Mouse (Mus musculus) neural tube, embryonic 14.5 days (tissue): ENCODE measurements around the gene Kctd10. TPM values are rescaled to one million over a fixed set of nuclear protein-coding genes. Genes with fewer than 3 reads are reported as not detected.

ENCODE experiments used
- ATAC-seq: fragments of 200-750 bp; cut with Nextera tagmentation; 2 replicates; pipeline ENCODE4 v1.8.0; 2017; ENCODE audit warnings: low read depth, mild to moderate bottlenecking, moderate TSS enrichment, moderate library complexity
- H3K27ac ChIP-seq: fragments of 300-500 bp; sonication (generic); 2 replicates; pipeline ENCODE4 v1.5.1; 2014; ENCODE audit warnings: low read depth, mild to moderate bottlenecking, control low read depth, low read length, moderate library complexity, mixed read lengths
- H3K27me3 ChIP-seq: fragments of 300-500 bp; sonication (generic); 2 replicates; pipeline ENCODE4 v1.6.1; 2014; ENCODE audit warnings: low read length; ENCODE audit not compliant: control insufficient read depth, insufficient read depth
- H3K36me3 ChIP-seq: fragments of 300-500 bp; sonication (generic); 2 replicates; pipeline ENCODE4 v1.6.1; 2014; ENCODE audit warnings: low read length, mixed read lengths; ENCODE audit not compliant: control insufficient read depth, insufficient read depth
- H3K4me1 ChIP-seq: fragments of 300-500 bp; sonication (generic); 2 replicates; pipeline ENCODE4 v1.6.1; 2014; ENCODE audit warnings: low read length; ENCODE audit not compliant: control insufficient read depth, insufficient read depth
- H3K4me2 ChIP-seq: fragments of 300-500 bp; sonication (generic); 2 replicates; pipeline ENCODE4 v1.6.1; 2014; ENCODE audit warnings: mild to moderate bottlenecking, low read depth, low read length, control low read depth
- H3K4me3 ChIP-seq: fragments of 300-500 bp; sonication (generic); 2 replicates; pipeline ENCODE4 v1.5.1; 2014; ENCODE audit warnings: low read depth, low read length, control low read depth, mixed read lengths
- H3K9ac ChIP-seq: fragments of 300-500 bp; sonication (generic); replicated peaks from 2 replicates; pipeline ENCODE4 v1.6.1; 2014; ENCODE audit warnings: low read depth, mild to moderate bottlenecking, control low read depth, low read length, mixed read lengths
- H3K9me3 ChIP-seq: fragments of 300-500 bp; sonication (generic); 2 replicates; pipeline ENCODE4 v1.6.1; 2016; ENCODE audit warnings: low read length; ENCODE audit not compliant: control insufficient read depth
- WGBS: fragments of 180-500 bp; shearing (Covaris S2); extraction: QIAGEN DNeasy Blood & Tissue Kit; methylation state at CpG from one replicate; pipeline ENCODE4 v1.1.7; 2014; 5-methylcytosine and 5-hydroxymethylcytosine counted together
- microRNA-seq: library from miRNA; unstranded; fragments of <30 nt; microRNA quantifications from one replicate; pipeline ENCODE4, GENCODE M21; 2016
- polyA plus RNA-seq: library from polyadenylated mRNA; unstranded; fragments of >200 nt; fragmentation: Nextera tagmentation; extraction: Ambion mirVana; gene quantifications from 2 replicates; pipeline ENCODE4 v1.2.1, GENCODE M21; 2014

Gene Kctd10
- polyA plus RNA-seq, 1 experiment from 2014 or later = 42.4 TPM

DNA sequence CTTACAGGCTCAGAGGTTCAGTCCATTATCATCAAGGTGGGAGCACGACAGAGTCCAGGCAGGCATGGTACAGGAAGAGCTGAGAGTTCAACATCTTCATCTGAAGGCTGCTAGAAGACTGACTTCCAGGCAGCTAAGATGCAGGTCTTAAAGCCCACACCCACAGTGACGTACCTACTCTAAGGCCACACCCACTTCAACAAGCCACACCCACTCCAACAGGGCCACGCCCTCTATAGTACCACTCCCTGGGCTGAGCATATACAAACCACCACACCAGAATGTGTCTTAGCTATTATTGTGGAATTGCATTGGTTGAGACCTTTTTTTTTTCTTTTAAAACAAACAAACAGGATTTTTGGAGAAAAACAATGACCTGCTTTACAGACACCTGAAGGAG is 34.8 kb downstream of the Kctd10 start:
- Histone ChIP-seq H3K27me3 (no peaks in the 10 kb centered on the region), H3K9ac (no peak overlapping the region)
- ATAC-seq = no peak

DNA sequence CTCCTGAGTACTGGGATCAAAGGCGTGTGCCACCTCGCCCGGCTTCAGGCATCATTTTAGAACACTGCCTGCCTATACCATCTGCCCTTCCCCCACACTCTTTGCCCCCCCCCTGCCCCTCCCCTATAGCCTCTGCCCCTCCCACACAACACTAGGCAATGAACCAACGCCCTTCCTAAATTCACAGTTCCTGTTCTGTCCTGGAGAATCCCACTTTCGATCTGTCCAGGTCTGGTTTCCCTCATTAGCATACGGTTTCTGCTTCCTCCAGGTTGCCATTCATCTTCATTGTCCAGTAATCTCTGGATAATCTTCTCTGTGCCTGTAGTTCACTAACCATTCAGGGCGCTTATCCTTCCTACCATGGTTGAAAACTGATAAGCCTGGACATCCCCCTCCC is 36.7 kb downstream of the Kctd10 start:
- Histone ChIP-seq H3K36me3 (no peaks in the 10 kb centered on the region), H3K27ac (no peak overlapping the region), H3K4me1 (no peaks in the 10 kb centered on the region), H3K27me3 (no peaks in the 10 kb centered on the region), H3K9me3 (no peaks in the 10 kb centered on the region), H3K4me3 (no peak overlapping the region), H3K4me2 (no peak overlapping the region), H3K9ac (no peak overlapping the region)
- ATAC-seq = no peak
- WGBS = 86% methylated on average over 7 of the region's 7 CpGs

More for the DNA sequence above, 34.8 kb downstream of the Kctd10 start:
- Histone ChIP-seq H3K27ac (no peak overlapping the region), H3K4me3 (no peak overlapping the region), H3K4me1 (no peaks in the 10 kb centered on the region), H3K36me3 (no peaks in the 10 kb centered on the region), H3K4me2 (no peak overlapping the region), H3K9me3 (no peaks in the 10 kb centered on the region)
- WGBS = 64% methylated on average over 3 of the region's 3 CpGs

DNA sequence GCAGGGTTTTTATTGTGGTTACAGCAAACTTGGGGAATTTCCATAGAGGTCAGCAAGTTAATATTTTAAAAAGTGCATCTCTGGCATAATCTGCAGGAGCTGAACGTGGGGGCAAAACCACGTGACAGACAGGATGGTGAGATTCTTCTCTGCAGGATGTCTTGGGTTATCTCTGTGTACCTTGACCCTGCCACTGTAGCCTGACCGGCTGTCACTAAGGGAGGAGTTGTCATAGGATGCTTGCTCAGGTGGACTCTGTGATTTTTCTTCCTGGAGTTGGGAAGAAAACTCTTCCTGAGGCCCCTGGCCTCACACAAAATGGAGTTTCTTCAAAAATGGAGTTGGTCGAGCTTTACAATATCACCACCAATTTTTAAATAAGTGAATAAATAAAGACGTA is 37.3 kb downstream of the Kctd10 start:
- no peak for ATAC-seq
- Histone ChIP-seq H3K4me1 (no peaks in the 10 kb centered on the region), H3K27ac (no peak overlapping the region), H3K4me2 (no peak overlapping the region), H3K36me3 (no peaks in the 10 kb centered on the region), H3K9me3 (no peaks in the 10 kb centered on the region), H3K4me3 (no peak overlapping the region), H3K9ac (no peak overlapping the region), H3K27me3 (no peaks in the 10 kb centered on the region)
- 83% methylated on average over 5 of the region's 5 CpGs for WGBS

DNA sequence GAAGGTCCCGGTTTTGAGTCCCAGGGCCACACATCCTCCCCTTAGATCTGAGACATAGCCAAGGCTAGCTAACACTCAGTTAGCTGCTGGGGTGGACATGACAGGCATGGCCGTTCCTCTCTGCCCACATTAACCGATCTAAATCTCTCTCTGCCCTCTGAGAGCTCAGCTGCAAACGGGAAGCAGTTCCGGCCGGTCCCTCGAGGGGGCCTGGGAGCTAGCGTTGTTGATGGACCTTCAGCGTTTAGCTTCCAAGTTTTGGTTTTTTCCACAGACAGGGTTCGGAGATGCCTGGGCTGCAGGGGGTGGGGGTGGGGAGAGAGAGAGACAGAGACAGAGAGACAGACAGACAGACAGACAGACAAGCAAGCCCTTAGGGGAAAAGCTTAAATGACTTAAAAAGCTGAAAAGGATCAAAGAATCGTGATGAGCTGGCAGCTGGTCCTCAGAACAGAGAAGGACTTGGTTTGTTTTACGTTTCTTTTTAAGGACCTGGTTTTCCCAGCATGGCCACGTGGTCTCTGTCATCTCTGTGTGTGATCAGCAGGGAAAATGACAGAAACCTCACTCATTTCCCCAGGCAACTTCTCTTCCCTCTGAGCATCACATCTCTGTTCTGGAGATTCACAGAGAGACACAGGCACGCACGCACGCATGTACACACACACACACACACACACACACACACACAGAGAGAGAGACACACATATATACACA is 56.4 kb downstream of the Kctd10 start:
- no peak overlapping the region for H3K9ac ChIP-seq
- 20% methylated on average over 16 of the region's 16 CpGs for WGBS
- no peak for ATAC-seq
- no peaks in the 10 kb centered on the region for H3K4me1 ChIP-seq
- no peaks in the 10 kb centered on the region for H3K36me3 ChIP-seq
- H3K27ac ChIP-seq = no peak overlapping the region
- no peak overlapping the region for H3K4me2 ChIP-seq
- H3K9me3 ChIP-seq = no peaks in the 10 kb centered on the region
- H3K4me3 ChIP-seq = no peak overlapping the region
- H3K27me3 ChIP-seq = no peaks in the 10 kb centered on the region

DNA sequence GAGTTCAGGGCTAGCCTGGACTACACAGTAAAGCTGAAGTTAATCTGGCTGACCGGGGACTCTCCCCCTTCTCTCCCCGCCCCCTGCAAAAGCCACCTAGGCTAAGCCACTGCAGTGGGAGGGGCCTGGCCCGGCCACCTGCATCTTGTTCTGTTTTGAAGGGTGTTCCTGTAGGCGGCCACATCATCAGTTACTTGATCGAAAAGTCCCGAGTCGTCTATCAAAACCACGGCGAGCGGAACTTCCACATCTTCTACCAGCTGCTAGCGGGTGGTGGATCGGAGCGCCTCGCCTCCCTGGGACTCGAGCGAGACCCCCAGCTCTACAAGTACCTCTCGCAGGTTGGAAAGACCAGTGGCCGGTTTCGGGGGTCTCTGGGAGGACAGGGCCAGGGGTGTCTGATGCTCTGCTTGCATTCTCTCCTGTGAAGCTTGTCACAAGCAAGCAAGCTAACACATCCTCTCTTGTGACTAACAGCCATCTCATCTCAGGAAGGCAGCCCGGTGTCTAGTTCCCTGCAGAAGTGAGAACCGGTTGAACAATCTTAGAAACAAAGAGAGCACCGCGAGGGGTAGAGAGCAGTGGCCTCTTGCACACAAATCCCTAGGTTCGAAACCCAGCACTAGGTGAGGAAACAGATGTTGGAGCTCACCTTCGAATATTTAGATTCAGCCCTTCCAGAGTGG is 57.1 kb downstream of the Kctd10 start:
- H3K27ac ChIP-seq = no peak overlapping the region
- no peaks in the 10 kb centered on the region for H3K36me3 ChIP-seq
- no peaks in the 10 kb centered on the region for H3K27me3 ChIP-seq
- H3K4me2 ChIP-seq = no peak overlapping the region
- no peak for ATAC-seq
- WGBS = 64% methylated on average over 25 of the region's 25 CpGs
- no peaks in the 10 kb centered on the region for H3K4me1 ChIP-seq
- no peak overlapping the region for H3K9ac ChIP-seq
- no peak overlapping the region for H3K4me3 ChIP-seq
- H3K9me3 ChIP-seq = no peaks in the 10 kb centered on the region

Small RNA genes lying within 50 kb of the gene (microRNA-seq; reads per million reads assigned to microRNA genes)
- gene Mir7027 = not detected

Other genes with a start within 250 kb of the Kctd10 start
- gene Acacb, start 234.0 kb downstream of the Kctd10 start, polyA plus RNA-seq = 3.2 and 4.8 TPM in 2 replicates
- not detected in 2 replicates for gene Foxn4, start 106.7 kb downstream of the Kctd10 start, polyA plus RNA-seq
- 0.75 and 0.88 TPM in 2 replicates for gene Myo1h, start 91.3 kb downstream of the Kctd10 start, polyA plus RNA-seq
- gene Ube3b, start 99 bp upstream of the Kctd10 start, polyA plus RNA-seq = 46.7 and 53.3 TPM in 2 replicates
- 31.5 and 31.8 TPM in 2 replicates for gene Mmab, start 63.6 kb upstream of the Kctd10 start, polyA plus RNA-seq
- gene Mvk, start 63.8 kb upstream of the Kctd10 start, polyA plus RNA-seq = 71.9 and 78.7 TPM in 2 replicates
- 5.3 and 7.0 TPM in 2 replicates for gene Fam222a, start 187.5 kb upstream of the Kctd10 start, polyA plus RNA-seq